8 mouse cellular contexts compared by ENCODE assay signal in the genomic region with DNA sequence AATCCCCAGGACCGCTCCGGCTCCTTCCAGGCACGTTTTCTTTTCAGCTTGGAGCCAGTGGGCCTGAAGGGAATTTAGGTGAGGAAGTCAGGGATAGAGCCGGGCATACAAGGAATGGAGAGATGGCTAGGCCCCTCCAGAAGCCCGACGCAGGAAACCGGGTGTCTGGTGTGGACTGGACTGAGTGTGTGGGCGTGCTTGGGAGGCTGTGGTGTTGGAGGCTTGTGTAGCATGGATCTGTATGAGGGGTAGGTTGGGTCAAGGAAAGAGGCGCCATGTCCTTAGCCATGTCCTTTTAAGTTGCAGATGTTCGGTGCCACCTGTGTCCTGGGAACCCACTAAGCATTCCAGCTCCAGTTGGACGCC. TPM values are rescaled to one million over a fixed set of nuclear protein-coding genes. Genes with fewer than 3 reads are reported as not detected.
DNase-seq lines count a peak whose midpoint lies in the region; ATAC-seq and TF ChIP-seq lines count a peak whose summit lies in the region.

No protein-coding gene starts in this region.

- in situ Hi-C loops in ES-E14 (cut with MboI; ENCODE audit: low sequenced_read_pairs in 2 of 2, unreplicated experiment in 2 of 2), result no loop called here

- H3K4me1 ChIP-seq in kidney, embryonic 14.5 days (ENCODE audit: control insufficient read depth, insufficient read depth, low read length), result peaks cover 11% of the 10 kb centered on the region; the same call in 1 of the 2 replicates
- H3K4me1 ChIP-seq in ES-E14 (ENCODE audit: control insufficient read depth in 2 of 2, insufficient read depth in 2 of 2, low read length in 2 of 2, poor library complexity in 1 of 2), result peaks cover 0 to 9% of the 10 kb centered on the region in 2 experiments; a peak in 1 of 4 replicates
- no peaks in the 10 kb centered on the region for H3K4me1 ChIP-seq in embryonic fibroblast, embryonic 13.5 days (ENCODE audit: control insufficient read depth, insufficient read depth, low read length)
- peaks cover 6% of the 10 kb centered on the region for H3K4me1 ChIP-seq in liver, embryonic 11.5 days (replicated peaks; ENCODE audit: control insufficient read depth, insufficient read depth, low read length)
- H3K4me1 ChIP-seq in stomach, embryonic 16.5 days (ENCODE audit: control insufficient read depth, insufficient read depth, low read length), result peaks cover 17% of the 10 kb centered on the region

- H3K4me2 ChIP-seq in kidney, embryonic 14.5 days (replicated peaks; ENCODE audit: low read depth, low read length), result peak overlapping the region; percentile 91
- H3K4me2 ChIP-seq in liver, embryonic 11.5 days, result peak overlapping the region; percentile 85
- peak overlapping the region; percentile 91 for H3K4me2 ChIP-seq in stomach, embryonic 16.5 days (ENCODE audit: low read depth, low read length)

- DNase-seq in kidney, adult 18-20 months, result no peak
- DNase-seq in ES-E14 (ENCODE audit: low read depth, low spot score), result no peak
- DNase-seq in liver, embryonic 11.5 days (ENCODE audit: low spot score), result no peak
- DNase-seq in frontal cortex, postnatal 14 days (ENCODE audit: low spot score in 2 of 2), result no peak
- DNase-seq in cerebellum, adult 11-12 months, result no peak

- peak; percentile 55 for ATAC-seq in kidney, embryonic 14.5 days (ENCODE audit: low FRiP score, low TSS enrichment)
- ATAC-seq in liver, embryonic 11.5 days (replicated peaks; ENCODE audit: low FRiP score), result no peak
- peak; percentile 23; the same call in 1 of the 2 replicates for ATAC-seq in stomach, embryonic 16.5 days (ENCODE audit: insufficient read depth, low FRiP score)

- no peaks in the 10 kb centered on the region for H3K36me3 ChIP-seq in kidney, embryonic 14.5 days (ENCODE audit: control insufficient read depth, insufficient read depth, low read length)
- peaks cover 5% of the 10 kb centered on the region; the same call in 1 of the 2 replicates for H3K36me3 ChIP-seq in ES-E14 (ENCODE audit: control insufficient read depth, insufficient read depth, low read length, poor library complexity, severe bottlenecking)
- no peaks in the 10 kb centered on the region for H3K36me3 ChIP-seq in liver, embryonic 11.5 days (ENCODE audit: control insufficient read depth, insufficient read depth, low read length)
- H3K36me3 ChIP-seq in stomach, embryonic 16.5 days (ENCODE audit: control insufficient read depth, insufficient read depth, low read length), result no peaks in the 10 kb centered on the region

- no peaks in the 10 kb centered on the region for H3K27me3 ChIP-seq in kidney, embryonic 14.5 days (ENCODE audit: control insufficient read depth, insufficient read depth, low read length)
- H3K27me3 ChIP-seq in liver, embryonic 11.5 days (replicated peaks; ENCODE audit: control insufficient read depth, insufficient read depth, low read length), result peaks cover 22% of the 10 kb centered on the region
- no peaks in the 10 kb centered on the region for H3K27me3 ChIP-seq in stomach, embryonic 16.5 days (ENCODE audit: control insufficient read depth, insufficient read depth, low read length)

- TF ChIP-seq POLR2A in embryonic fibroblast, embryonic 13.5 days (IDR thresholded peaks at IDR 0.05; ENCODE audit: low read depth, low read length), result no peak

- 0 out of 2 replicates have a peak overlapping the region, but pooled peaks have one; percentile 4 for H3K27ac ChIP-seq in kidney, embryonic 14.5 days (ENCODE audit: low read depth, low read length)
- no peak overlapping the region for H3K27ac ChIP-seq in ES-E14 (ENCODE audit: insufficient read depth, low read depth, low read length, poor library complexity, severe bottlenecking)
- no peak overlapping the region for H3K27ac ChIP-seq in embryonic fibroblast, embryonic 13.5 days (ENCODE audit: insufficient read depth, low read length)
- no peak overlapping the region for H3K27ac ChIP-seq in liver, embryonic 11.5 days (ENCODE audit: low read depth, low read length)
- no peak overlapping the region for H3K27ac ChIP-seq in stomach, embryonic 16.5 days (ENCODE audit: low read length)

- no peak for TF ChIP-seq CTCF in embryonic fibroblast, embryonic 13.5 days (IDR thresholded peaks at IDR 0.05; ENCODE audit: borderline replicate concordance, insufficient read depth, low read length)

- peak overlapping the region; percentile 62 for H3K4me3 ChIP-seq in kidney, embryonic 14.5 days (ENCODE audit: low read length)
- H3K4me3 ChIP-seq in ES-E14 (ENCODE audit: insufficient read depth in 1 of 2, low read depth in 1 of 2, low read length in 2 of 2, poor library complexity in 1 of 2, severe bottlenecking in 1 of 2), result peak overlapping the region; percentile 64 to 70
- peak overlapping the region; percentile 61 for H3K4me3 ChIP-seq in embryonic fibroblast, embryonic 13.5 days (ENCODE audit: insufficient read depth, low read length)
- H3K4me3 ChIP-seq in liver, embryonic 11.5 days (ENCODE audit: low read depth, low read length), result peak overlapping the region; percentile 59
- peak overlapping the region; percentile 66 for H3K4me3 ChIP-seq in stomach, embryonic 16.5 days (replicated peaks; ENCODE audit: low read length)

- peaks cover 2% of the 10 kb centered on the region; the same call in 1 of the 2 replicates for H3K9me3 ChIP-seq in kidney, embryonic 14.5 days (ENCODE audit: control insufficient read depth, low read length)
- no peaks in the 10 kb centered on the region for H3K9me3 ChIP-seq in ES-E14 (ENCODE audit: control insufficient read depth, insufficient read depth, low read depth, low read length)
- H3K9me3 ChIP-seq in liver, embryonic 11.5 days (ENCODE audit: control insufficient read depth, low read length), result no peaks in the 10 kb centered on the region
- H3K9me3 ChIP-seq in stomach, embryonic 16.5 days (replicated peaks; ENCODE audit: control insufficient read depth, low read length), result 0 out of 2 replicates have a peak, but pooled peaks cover 4% of the 10 kb centered on the region

- H3K9ac ChIP-seq in kidney, embryonic 14.5 days (ENCODE audit: low read depth, low read length), result peak overlapping the region; percentile 78
- H3K9ac ChIP-seq in ES-E14 (ENCODE audit: insufficient read depth, low read depth, low read length, poor library complexity, severe bottlenecking), result peak overlapping the region; percentile 60
- H3K9ac ChIP-seq in liver, embryonic 11.5 days (ENCODE audit: low read depth, low read length), result peak overlapping the region; percentile 46; the same call in 1 of the 2 replicates
- peak overlapping the region; percentile 84 for H3K9ac ChIP-seq in stomach, embryonic 16.5 days (ENCODE audit: low read length)

- 27% methylated on average over 11 of the region's 11 CpGs for WGBS in kidney, embryonic 14.5 days
- WGBS in liver, embryonic 11.5 days, result 31% methylated on average over 11 of the region's 11 CpGs
- WGBS in stomach, embryonic 16.5 days, result 19% methylated on average over 11 of the region's 11 CpGs

TF ChIP-seq in ES-E14, 5 proteins besides CTCF, POLR2A, EP300 and RAD21:
- TF ChIP-seq ZC3H11A (IDR thresholded peaks at IDR 0.05; ENCODE audit: borderline replicate concordance, low read depth, low read length) (no peak), MAFK (IDR thresholded peaks at IDR 0.05; ENCODE audit: insufficient read depth, low read depth, low read length) (no peak), CHD2 (IDR thresholded peaks at IDR 0.05; ENCODE audit: low read depth, low read length) (no peak), ZNF384 (IDR thresholded peaks at IDR 0.05; ENCODE audit: low read depth, low read length) (no peak), HCFC1 (IDR thresholded peaks at IDR 0.05; ENCODE audit: borderline replicate concordance, insufficient read depth, low read length) (no peak)
TF ChIP-seq in ES-E14: peak in this region for 0.

RNA-seq across cellular contexts. Expression of gene Adcy3, which starts 0.9 kb away (rescaled TPM):
- polyA plus RNA-seq in kidney, embryonic 14.5 days (2014; fragmentation: Nextera tagmentation; extraction: Ambion mirVana), result 4.3 and 7.4 TPM in 2 replicates
- total RNA-seq in ES-E14 (2012; rRNA removed), result 14.1 and 28.2 TPM in 2 replicates
- 21.9 and 22.0 TPM in 2 replicates for polyA plus RNA-seq in embryonic fibroblast, embryonic 13.5 days (2011; ENCODE audit: insufficient read length, low read depth, missing spikeins)
- 3.3 and 3.9 TPM in 2 replicates for polyA plus RNA-seq in liver, embryonic 11.5 days (2014; fragmentation: Nextera tagmentation; extraction: Ambion mirVana)
- polyA plus RNA-seq in stomach, embryonic 16.5 days (2015; fragmentation: Nextera tagmentation; extraction: Ambion mirVana), result 7.7 and 8.7 TPM in 2 replicates

RNA-seq across cellular contexts. Expression of gene Dnajc27, which starts 51.4 kb away (rescaled TPM):
- 5.0 and 8.8 TPM in 2 replicates for polyA plus RNA-seq in kidney, embryonic 14.5 days (2014; fragmentation: Nextera tagmentation; extraction: Ambion mirVana)
- total RNA-seq in ES-E14 (2012; rRNA removed), result 10.1 and 12.8 TPM in 2 replicates
- 3.9 and 6.1 TPM in 2 replicates for polyA plus RNA-seq in embryonic fibroblast, embryonic 13.5 days (2011; ENCODE audit: insufficient read length, low read depth, missing spikeins)
- 5.7 and 6.6 TPM in 2 replicates for polyA plus RNA-seq in liver, embryonic 11.5 days (2014; fragmentation: Nextera tagmentation; extraction: Ambion mirVana)
- polyA plus RNA-seq in stomach, embryonic 16.5 days (2015; fragmentation: Nextera tagmentation; extraction: Ambion mirVana), result 5.7 and 6.1 TPM in 2 replicates
